Mouse (Mus musculus): ENCODE data around the gene Sgms1.

DNA sequence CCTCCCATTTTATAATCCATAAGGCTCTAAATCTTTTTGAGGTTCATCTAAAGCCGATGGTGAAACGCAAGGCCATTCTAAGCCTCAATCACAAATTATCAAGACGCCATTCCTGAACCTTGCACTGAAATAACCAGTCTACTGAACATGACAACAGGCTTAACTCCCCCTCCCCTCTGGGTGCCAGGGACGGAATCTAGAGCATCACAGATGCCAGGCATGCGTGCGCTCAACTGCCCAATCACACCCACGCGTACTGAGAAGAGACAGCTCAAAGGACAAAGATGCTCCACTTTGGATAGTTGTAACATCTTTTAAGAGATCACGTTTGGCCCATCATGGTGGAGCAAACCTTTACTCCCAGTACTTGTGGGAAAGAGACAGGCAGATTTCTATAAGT lies 146.3 kb downstream of the Sgms1 start:
- TF ChIP-seq POLR2A (IDR thresholded peaks at IDR 0.05; ENCODE audit: control insufficient read depth, low read depth, low read length): no peak
- TF ChIP-seq CTCF (IDR thresholded peaks at IDR 0.05; ENCODE audit: control insufficient read depth, insufficient read depth, insufficient replicate concordance, low read depth, low read length): no peak

Data from testis, adult 2 months (tissue).